Mouse (Mus musculus): ENCODE measurements around the gene Susd1. TPM values are rescaled to one million over a fixed set of nuclear protein-coding genes. Genes with fewer than 3 reads are reported as not detected.
A peak's percentile ranks its signal among the peaks of the same experiment; 100 is the strongest.

Gene Susd1
- total RNA-seq, 2 experiments from 2014 or later: 6.0 to 6.4 TPM

DNA sequence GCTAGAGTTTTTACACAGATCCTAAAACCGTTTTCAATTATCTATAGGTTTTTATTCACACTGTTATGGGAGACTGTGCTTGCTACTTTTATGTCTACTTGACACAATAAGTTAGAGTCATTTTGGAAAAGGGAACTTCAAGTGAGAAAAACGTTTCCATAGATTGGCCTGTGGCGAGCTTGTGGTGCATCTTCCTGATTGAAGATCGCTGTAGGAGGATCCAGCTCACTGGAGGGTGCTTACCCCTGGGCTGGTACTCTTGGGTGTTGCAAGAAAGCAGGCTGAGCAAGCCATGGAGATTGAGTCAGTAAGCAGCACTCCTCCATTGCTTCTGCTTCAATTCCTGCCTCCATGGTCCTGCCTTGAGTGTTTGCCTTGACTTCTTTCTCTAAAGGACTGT, 2.5 kb downstream of the Susd1 start:
- intact Hi-C loops (cut with DNase I): no loop called here
- DNase-seq: no peak

- intact Hi-C loops (cut with DNase I): no loop called here
- DNase-seq: no peak
Observed at GRCm38 (mm10) chr4:59434039-59434438, 4.4 kb downstream of the Susd1 start.

- intact Hi-C loops (cut with DNase I): no loop called here
- no peak for DNase-seq
Observed at GRCm38 (mm10) chr4:59429128-59429527, 9.3 kb downstream of the Susd1 start.

- intact Hi-C loops (cut with DNase I): no loop called here
- no peak for DNase-seq
Observed at GRCm38 (mm10) chr4:59426429-59426828, 12.0 kb downstream of the Susd1 start.

GRCm38 (mm10) chr4:59422808-59423207, 15.6 kb downstream of the Susd1 start:
- intact Hi-C loops (cut with DNase I): no loop called here
- no peak for DNase-seq

- DNase-seq: no peak
- intact Hi-C loops (cut with DNase I): no loop called here
Observed at GRCm38 (mm10) chr4:59422025-59422783, 16.2 kb downstream of the Susd1 start.

DNA sequence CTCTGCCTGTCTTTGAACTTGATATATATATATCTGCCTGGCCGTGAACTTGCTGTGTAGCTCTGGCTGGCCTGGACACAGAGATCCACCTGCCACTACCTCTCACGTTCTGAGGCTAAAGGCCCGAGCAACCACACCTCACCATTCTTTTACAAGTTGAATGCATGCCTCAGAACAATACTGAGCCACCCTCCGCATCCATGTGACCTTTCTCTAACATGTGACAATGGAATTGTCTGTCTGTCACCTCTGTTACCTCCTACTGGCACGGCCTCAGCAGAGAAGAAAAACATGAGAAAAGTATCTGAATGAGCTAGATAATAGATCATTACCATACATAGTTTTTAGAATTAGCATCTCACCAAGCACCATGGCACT, 17.1 kb downstream of the Susd1 start:
- intact Hi-C loops (cut with DNase I): no loop called here
- no peak for DNase-seq

DNA sequence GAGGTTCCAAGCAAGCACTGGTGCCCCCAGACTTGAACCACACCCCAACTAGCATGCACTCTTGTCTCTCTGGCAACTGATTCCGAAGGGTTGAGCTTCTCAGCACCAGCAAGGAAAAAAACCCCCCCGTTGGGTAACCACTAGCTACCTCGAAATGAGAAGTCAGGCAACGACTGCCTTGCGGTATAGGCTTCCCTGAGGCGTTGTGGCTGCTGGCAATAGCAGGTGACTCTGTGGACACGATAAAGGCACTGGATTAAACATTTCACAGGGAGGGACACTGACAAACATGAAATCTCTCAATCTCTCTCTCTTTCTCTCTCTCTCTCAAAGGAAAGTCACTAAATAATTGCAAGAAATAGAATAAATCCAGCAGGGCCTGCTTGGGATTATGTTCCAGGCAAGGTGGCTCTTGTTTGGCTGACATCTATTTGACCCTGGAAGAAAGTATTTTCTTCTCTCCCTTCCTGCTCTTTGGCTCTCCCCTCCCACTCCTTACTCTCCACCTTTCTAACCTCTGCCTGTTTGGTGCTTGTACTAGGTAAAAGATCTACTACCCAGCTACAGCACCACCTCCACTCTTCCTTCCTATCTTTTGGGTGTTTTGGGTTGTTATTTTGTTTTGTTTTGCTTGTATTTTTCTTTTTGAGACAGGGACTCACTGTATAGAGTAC, 17.6 kb downstream of the Susd1 start:
- no peak for DNase-seq
- intact Hi-C loops (cut with DNase I): no loop called here

DNA sequence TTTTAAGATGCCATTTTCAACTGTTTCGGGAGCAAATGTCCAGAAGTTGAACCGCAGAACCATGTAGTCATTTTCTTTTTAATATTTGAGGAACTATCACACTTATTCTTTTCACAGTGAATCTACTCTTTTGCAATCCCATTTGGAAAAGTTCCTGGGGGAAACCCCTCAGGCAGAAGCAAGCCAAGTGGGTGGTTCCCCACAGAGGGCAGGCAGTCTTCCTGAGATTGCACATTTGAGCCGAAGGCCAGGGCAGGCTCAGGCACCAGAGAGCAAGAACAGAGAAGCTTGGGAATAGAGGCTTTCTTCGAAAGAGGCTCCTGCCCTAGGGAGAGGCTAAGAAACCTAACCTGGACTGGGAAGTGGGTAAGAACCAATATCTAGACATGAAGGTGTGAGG, 19.2 kb downstream of the Susd1 start:
- intact Hi-C loops (cut with DNase I): no loop called here

DNA sequence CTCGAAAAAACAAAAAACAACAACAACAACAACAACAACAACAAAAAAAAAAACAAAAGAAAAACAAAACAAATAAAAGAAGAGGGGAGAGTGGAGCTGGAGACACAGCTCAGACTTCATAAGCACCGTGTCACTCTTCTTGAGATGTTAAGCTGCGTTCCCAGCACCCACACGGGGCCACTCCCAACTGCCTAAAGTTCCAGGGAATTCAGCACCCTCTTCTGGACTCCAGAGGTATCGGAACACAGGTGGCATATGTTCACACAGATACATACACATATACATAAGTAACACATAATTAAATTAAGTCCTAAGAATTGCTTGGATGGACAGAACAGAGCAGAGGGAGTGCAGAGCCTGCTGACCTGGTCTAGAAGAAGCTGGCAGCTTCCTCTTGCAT, 25.0 kb downstream of the Susd1 start:
- intact Hi-C loops (cut with DNase I): no loop called here

More for the DNA sequence above, 19.2 kb downstream of the Susd1 start:
- no peak for DNase-seq

DNA sequence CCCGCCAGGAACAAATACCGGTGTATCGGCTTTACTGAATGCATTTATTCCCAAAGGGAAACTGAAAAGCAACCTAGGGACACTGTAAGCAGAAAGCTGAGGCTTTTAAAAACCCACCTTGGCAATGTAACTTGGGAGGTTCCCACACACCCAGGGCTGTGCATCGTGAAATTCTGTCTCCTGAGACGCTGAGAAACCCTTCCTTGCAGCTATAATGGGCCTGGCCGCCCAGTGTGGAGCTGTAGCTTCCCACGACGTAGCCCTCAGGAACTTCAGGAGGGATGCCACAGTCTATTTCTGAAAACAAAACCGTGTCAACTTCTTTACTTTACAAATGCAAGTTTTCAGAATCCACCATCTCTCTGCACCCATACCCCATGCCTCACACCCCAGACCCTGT, 27.3 kb downstream of the Susd1 start:
- no peak for DNase-seq
- intact Hi-C loops (cut with DNase I): no loop called here

More for the DNA sequence above, 25.0 kb downstream of the Susd1 start:
- DNase-seq: no peak

DNA sequence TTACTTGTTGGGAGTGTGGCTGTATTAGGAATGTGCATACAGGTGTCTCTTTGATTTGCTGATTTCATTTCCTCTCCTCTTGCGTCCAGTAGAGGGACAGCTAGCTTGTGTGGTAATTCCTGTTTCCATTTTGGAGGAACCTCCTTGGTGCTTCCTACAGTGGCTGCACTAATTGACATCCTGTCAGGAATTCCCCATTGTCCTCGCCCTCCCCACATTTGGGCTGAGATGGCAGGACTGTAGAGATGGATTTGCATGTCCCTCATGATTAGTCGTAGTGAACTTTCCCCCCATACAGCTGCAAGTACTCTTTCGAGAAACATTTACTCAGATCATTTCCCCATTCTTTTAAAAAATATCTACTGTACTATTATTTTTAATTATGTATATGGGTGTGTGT, 30.7 kb downstream of the Susd1 start:
- no peak for DNase-seq
- intact Hi-C loops (cut with DNase I): no loop called here

DNA sequence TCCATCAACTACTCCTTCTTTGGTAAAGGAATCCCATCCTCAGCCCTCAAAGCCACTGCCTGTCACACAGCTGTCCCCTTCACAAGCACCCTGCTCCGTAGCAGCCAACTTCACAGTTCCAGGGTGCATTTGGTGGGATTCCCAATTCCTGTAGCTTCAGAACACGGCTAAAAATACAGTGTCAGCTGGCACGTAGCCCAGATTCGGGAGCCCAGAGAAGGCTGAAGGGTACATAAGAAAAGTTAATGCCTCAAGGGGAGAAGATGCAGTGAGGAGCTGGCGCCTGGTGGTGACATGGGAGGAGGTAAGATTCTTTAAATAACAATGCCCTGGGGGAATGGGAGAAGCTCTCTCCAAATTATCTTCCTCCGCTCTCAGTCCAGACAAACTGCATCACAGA, 34.1 kb downstream of the Susd1 start:
- intact Hi-C loops (cut with DNase I): no loop called here
- DNase-seq: peak; percentile 30

DNA sequence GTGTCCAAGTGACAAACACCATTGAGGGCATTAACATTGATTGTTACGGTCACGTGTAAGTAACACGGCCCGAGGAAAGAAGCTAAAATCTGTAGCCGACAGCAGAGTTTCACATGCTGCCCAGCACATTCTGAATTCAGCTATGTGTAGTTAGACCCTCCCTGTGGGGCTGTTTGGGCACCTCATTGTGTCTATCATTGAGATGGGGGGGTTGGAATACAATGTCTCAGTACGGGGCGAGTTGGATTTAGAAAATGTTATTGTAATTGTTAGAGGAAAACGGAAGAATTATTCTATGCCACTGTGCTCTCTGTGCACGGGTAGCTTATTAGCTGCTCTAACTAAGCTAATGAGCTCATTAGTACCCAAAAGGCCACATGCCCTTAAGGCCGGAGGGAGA, 37.5 kb downstream of the Susd1 start:
- no peak for DNase-seq
- intact Hi-C loops (cut with DNase I): no loop called here

GRCm38 (mm10) chr4:59399343-59399742, 39.1 kb downstream of the Susd1 start:
- intact Hi-C loops (cut with DNase I): no loop called here
- no peak for DNase-seq

- no peak for DNase-seq
- intact Hi-C loops (cut with DNase I): no loop called here
Observed at GRCm38 (mm10) chr4:59395528-59395927, 42.9 kb downstream of the Susd1 start.

DNA sequence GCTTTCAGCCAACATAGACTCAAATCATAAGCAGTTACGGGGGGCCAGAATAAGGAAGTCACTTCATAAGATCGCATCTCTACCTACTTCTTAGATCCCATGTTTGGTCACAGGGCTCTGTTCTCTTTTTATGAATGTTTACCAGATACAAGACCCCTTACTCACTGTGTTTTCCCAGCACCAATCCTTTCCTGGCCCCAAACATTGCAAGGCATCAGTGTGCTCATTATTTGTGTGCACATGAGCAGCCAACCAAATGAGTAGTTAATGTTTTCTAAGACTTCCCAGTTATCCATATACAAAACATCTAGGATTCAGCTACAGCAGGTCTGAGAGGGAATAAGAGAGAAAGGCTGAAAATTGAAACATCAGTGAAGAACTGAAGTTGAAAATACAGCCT, 44.3 kb downstream of the Susd1 start:
- intact Hi-C loops (cut with DNase I): no loop called here
- no peak for DNase-seq

DNA sequence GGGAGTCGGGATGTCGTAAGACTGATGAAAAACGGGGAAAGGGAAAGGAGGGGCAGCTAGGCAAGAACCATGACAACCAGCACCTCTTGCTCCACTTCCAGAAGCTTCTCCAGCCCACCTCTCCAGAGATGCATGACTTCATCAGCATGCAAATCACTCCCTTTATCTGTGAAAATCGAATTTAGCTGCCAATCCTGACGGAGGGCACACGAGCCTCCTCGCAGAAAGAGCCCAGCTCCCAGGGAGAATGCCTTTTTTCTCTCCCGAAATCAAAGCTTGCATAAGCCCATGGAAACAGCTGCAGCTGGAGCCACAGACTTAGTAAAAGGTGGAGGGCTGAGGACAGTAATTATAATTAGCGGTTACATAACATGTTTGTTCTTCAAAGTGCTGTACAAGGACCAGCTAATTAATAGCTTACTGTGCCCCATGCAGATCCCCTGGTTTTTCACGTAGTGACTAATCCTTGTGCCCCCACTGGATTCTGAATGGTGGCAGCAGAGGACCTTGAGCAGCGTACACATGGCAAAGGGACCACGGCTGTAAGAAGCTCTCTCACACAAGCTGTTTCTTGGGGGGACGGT, 49.9 kb downstream of the Susd1 start:
- DNase-seq: no peak
- intact Hi-C loops (cut with DNase I): no loop called here

DNA sequence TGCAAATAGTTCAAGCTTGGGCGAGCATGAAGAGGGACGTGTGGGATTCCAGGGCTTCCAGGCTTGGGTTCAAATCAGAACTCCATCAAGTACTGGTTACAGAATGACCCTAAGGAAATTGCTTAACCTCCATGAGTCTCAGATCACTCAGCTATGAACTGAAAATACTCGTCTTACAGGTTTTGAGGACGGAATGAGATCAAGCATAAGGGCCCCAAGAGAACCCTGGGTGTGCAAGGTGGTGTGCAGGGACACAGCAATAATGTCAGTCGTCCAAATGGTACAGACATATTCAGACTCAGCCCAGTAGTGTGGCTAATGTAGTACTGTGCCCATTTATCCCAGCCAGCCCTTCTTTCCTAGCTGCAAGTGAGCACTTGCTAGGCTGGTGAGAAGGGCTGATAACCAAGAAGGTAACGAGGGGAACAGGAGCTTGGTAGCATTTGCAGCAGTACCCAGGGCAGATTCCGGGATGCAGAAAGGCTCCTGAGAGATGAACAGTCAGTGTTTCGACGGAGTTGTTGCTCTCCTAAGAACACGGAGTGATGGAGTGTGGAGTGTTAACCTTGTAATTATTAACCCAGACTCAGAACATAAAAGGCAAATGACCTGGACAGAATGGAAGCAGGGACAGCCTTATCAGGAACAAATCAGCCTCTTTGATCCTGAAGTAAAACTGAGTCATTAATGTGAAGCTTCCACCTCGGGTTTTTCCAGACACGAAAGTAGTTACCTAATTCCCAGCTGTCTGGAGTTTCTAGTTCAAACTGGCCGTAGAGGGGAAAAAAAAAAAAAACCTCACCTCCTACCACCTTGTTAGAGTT, 50.8 kb downstream of the Susd1 start:
- intact Hi-C loops (cut with DNase I): no loop called here

DNA sequence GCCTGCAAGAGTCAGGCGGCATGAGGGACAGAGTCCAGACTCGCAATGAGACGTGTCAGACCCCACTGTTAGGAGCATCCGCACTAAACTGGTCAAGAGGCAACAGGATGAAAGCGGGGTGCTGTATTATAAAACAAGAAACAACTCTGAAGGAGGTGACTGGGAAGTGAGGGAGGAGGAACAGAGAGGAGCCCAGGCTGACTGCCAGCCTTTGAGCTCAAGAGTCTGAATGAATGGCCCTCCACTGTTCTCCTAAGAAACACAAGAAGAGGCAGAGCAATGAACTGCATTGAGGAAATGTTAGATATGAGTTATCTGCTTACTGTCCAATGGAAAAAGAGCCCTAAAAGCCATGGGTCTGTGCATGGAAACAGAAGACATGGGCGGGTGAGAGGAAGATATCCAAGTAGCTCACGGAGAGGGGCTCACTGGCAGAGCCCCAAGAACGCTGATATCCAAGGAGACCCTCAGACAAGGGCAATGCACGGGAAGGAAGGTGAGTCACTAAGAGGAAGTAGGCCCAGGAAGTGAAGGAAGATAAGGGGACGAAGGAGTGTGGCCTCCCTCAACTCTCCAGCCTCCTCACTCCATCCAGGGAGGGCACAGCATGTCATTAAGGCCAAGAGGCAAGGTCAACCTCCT, 53.1 kb downstream of the Susd1 start:
- intact Hi-C loops (cut with DNase I): no loop called here
- no peak for DNase-seq

More for the DNA sequence above, 50.8 kb downstream of the Susd1 start:
- no peak for DNase-seq

GRCm38 (mm10) chr4:59383791-59384190, 54.6 kb downstream of the Susd1 start:
- DNase-seq: peak; percentile 14
- intact Hi-C loops (cut with DNase I): loop anchor here (5.0 kb wide), 2 partner anchors 164 to 399 kb away; partner anchors contain the start of gene Ptbp3

Data from left cerebral cortex, postnatal 4 days (tissue).